Mouse (Mus musculus): ENCODE results near the gene Ebf3. TPM values are rescaled to one million over a fixed set of nuclear protein-coding genes. Genes with fewer than 3 reads are reported as not detected.

The Ebf3 gene
- total and polyA plus RNA-seq, 2 experiments from 2014 or later, result 7.1 to 90.4 TPM

DNA sequence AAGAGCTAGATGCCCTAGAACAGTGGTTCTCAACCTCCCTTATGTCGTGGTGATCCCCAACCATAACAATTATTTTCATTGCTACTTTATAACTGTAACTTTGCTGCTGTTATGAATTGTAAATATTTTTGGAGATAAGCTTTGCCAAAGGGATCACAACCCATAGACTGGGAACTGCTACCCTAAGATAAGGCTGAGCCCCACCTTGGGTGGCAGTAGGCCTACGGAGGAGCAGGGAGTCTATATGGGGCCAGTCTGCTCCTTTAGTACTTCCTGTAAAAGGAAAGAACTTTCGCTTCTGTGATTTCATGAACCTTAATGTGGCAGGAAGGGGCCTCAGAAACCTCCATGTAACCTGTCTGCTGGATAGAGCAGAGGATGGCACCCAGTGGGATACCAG is 90.4 kb downstream of the Ebf3 start:
- Histone ChIP-seq H3K4me1 (ENCODE audit: insufficient read depth, low read length) (peaks cover 7% of the 10 kb centered on the region; the same call in 1 of the 2 replicates), H3K36me3 (ENCODE audit: insufficient read depth, low read length) (no peaks in the 10 kb centered on the region), H3K9ac (replicated peaks; ENCODE audit: low read length, poor library complexity, severe bottlenecking) (no peak overlapping the region), H3K4me2 (ENCODE audit: low read depth, low read length, poor library complexity, severe bottlenecking) (no peak overlapping the region), H3K27me3 (ENCODE audit: insufficient read depth, low read length) (no peaks in the 10 kb centered on the region), H3K9me3 (ENCODE audit: low read length) (no peaks in the 10 kb centered on the region), H3K4me3 (ENCODE audit: low read depth, low read length) (no peak overlapping the region), H3K27ac (ENCODE audit: low read depth, low read length) (no peak overlapping the region)
- no peak for ATAC-seq (ENCODE audit: low FRiP score)
- no peak for DNase-seq (ENCODE audit: low spot score)
- WGBS, result 93% methylated on average over 3 of the region's 3 CpGs
- TF ChIP-seq CTCF (IDR thresholded peaks at IDR 0.05), result no peak

DNA sequence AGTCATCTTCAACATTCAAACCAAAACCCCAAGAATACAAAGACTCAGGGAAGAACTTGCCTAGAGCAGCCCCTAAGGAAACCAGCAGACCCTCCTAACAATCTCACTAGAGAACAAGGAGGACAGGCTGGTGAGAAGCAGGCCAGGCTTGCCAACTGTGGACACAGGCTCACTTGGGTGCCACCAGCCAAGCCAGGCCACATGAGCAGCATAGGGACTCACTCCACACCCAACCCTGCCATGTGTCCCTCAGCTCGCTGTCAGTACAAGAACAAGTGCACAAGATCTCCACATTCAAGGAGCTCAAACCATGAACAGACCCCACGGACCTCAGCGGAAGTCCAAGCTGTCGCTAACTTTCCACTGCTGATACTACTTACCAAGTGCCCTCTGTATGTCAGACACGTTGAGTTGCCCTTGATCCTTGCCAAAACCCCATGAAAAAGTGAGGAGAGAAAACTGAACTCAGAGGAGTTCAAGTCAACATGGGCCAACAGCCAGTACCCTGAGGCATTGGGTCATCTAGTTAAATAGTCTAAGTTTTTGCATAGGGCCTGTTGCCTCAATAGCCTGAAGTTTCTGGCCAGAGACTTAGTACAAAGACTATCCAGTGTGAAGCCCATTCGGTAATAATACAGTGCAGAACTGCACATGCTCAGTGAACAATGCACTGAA is 91.3 kb downstream of the Ebf3 start:
- H3K9ac ChIP-seq (replicated peaks; ENCODE audit: low read length, poor library complexity, severe bottlenecking), result no peak overlapping the region
- H3K27ac ChIP-seq (ENCODE audit: low read depth, low read length), result no peak overlapping the region
- no peak for ATAC-seq (ENCODE audit: low FRiP score)
- H3K9me3 ChIP-seq (ENCODE audit: low read length), result no peaks in the 10 kb centered on the region
- H3K4me2 ChIP-seq (ENCODE audit: low read depth, low read length, poor library complexity, severe bottlenecking), result no peak overlapping the region
- no peak for DNase-seq (ENCODE audit: low spot score)
- no peak for TF ChIP-seq CTCF (IDR thresholded peaks at IDR 0.05)
- no peaks in the 10 kb centered on the region for H3K4me1 ChIP-seq (ENCODE audit: insufficient read depth, low read length)
- WGBS, result 93% methylated on average over 6 of the region's 6 CpGs
- H3K27me3 ChIP-seq (ENCODE audit: insufficient read depth, low read length), result no peaks in the 10 kb centered on the region
- no peaks in the 10 kb centered on the region for H3K36me3 ChIP-seq (ENCODE audit: insufficient read depth, low read length)
- no peak overlapping the region for H3K4me3 ChIP-seq (ENCODE audit: low read depth, low read length)

DNA sequence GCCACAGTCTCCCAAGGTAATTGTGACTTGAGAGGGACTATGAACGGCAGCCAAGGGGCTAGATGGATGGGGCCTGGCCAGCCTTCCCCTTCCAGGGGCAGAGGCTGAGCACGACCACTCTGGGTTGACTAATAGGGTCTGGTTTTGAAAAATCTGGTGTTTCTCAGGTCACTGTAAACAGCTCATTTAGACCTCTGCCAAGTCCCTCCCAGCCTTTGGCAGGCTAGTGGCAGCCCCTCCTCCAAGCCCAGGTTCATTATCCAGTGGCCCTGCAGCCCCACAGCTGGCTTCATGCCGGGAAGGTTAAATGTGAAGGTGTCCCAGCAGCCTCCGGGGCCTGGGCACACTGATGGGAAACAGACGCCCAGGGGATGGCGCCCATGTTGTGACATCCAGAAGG is 92.6 kb downstream of the Ebf3 start:
- 42% methylated on average over 6 of the region's 6 CpGs for WGBS
- no peak for TF ChIP-seq CTCF (IDR thresholded peaks at IDR 0.05)
- Histone ChIP-seq H3K36me3 (ENCODE audit: insufficient read depth, low read length) (no peaks in the 10 kb centered on the region), H3K27me3 (ENCODE audit: insufficient read depth, low read length) (no peaks in the 10 kb centered on the region), H3K4me1 (ENCODE audit: insufficient read depth, low read length) (no peaks in the 10 kb centered on the region), H3K4me2 (ENCODE audit: low read depth, low read length, poor library complexity, severe bottlenecking) (no peak overlapping the region), H3K4me3 (ENCODE audit: low read depth, low read length) (no peak overlapping the region), H3K9me3 (ENCODE audit: low read length) (no peaks in the 10 kb centered on the region), H3K9ac (replicated peaks; ENCODE audit: low read length, poor library complexity, severe bottlenecking) (no peak overlapping the region), H3K27ac (ENCODE audit: low read depth, low read length) (no peak overlapping the region)
- ATAC-seq (ENCODE audit: low FRiP score), result peak; percentile 20; the same call in 1 of the 2 replicates
- DNase-seq (ENCODE audit: low spot score), result peak; percentile 80

DNA sequence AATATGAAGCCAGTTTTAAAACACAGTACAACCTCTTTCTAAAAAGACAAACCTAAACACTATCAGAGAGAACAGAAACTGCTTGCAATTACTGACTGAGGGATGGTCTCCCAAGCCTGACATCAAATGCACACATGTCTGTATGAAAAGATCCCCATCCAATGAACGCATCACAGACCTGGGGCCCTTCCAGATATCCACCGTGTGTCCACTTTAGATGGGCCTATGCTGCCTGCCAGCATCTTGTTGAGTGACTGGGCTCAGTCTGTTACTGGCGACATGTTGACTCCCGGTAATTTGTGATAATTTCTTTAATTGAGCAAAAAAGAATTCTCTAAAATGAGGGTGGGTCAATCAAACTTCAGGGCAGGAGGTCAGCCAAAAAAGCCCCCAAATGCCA is 93.8 kb downstream of the Ebf3 start:
- no peak overlapping the region for H3K4me2 ChIP-seq (ENCODE audit: low read depth, low read length, poor library complexity, severe bottlenecking)
- no peak overlapping the region for H3K27ac ChIP-seq (ENCODE audit: low read depth, low read length)
- DNase-seq (ENCODE audit: low spot score) (no peak), ATAC-seq (ENCODE audit: low FRiP score) (no peak)
- no peaks in the 10 kb centered on the region for H3K4me1 ChIP-seq (ENCODE audit: insufficient read depth, low read length)
- H3K9me3 ChIP-seq (ENCODE audit: low read length), result no peaks in the 10 kb centered on the region
- no peaks in the 10 kb centered on the region for H3K36me3 ChIP-seq (ENCODE audit: insufficient read depth, low read length)
- no peak for TF ChIP-seq CTCF (IDR thresholded peaks at IDR 0.05)
- WGBS, result 84% methylated on average over 4 of the region's 4 CpGs
- no peaks in the 10 kb centered on the region for H3K27me3 ChIP-seq (ENCODE audit: insufficient read depth, low read length)
- H3K4me3 ChIP-seq (ENCODE audit: low read depth, low read length), result no peak overlapping the region
- H3K9ac ChIP-seq (replicated peaks; ENCODE audit: low read length, poor library complexity, severe bottlenecking), result no peak overlapping the region

DNA sequence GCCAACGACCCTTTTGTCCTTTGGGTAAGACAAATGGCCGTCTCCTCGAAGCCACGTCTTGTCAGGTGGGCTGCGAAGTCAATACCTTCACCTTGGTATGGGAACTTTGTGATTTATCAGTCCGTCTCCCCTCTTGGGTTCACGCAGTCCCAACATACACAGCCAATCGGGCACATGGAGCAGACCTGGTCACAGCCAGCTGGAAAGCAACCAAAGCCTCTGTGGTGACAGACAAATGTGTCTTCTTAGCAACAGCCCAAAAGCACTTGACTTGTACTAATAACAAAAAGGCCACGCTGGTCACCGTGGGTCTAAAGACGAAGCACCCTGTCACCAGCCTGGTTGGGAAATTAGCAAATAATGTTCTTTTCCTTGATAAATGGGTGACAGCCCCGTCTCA is 95.5 kb downstream of the Ebf3 start:
- DNase-seq (ENCODE audit: low spot score) (no peak), ATAC-seq (ENCODE audit: low FRiP score) (no peak)
- Histone ChIP-seq H3K4me1 (ENCODE audit: insufficient read depth, low read length) (no peaks in the 10 kb centered on the region), H3K9ac (replicated peaks; ENCODE audit: low read length, poor library complexity, severe bottlenecking) (no peak overlapping the region), H3K4me2 (ENCODE audit: low read depth, low read length, poor library complexity, severe bottlenecking) (no peak overlapping the region), H3K9me3 (ENCODE audit: low read length) (no peaks in the 10 kb centered on the region), H3K36me3 (ENCODE audit: insufficient read depth, low read length) (no peaks in the 10 kb centered on the region), H3K27me3 (ENCODE audit: insufficient read depth, low read length) (no peaks in the 10 kb centered on the region), H3K4me3 (ENCODE audit: low read depth, low read length) (no peak overlapping the region), H3K27ac (ENCODE audit: low read depth, low read length) (no peak overlapping the region)
- no peak for TF ChIP-seq CTCF (IDR thresholded peaks at IDR 0.05)
- WGBS, result 92% methylated on average over 12 of the region's 12 CpGs

DNA sequence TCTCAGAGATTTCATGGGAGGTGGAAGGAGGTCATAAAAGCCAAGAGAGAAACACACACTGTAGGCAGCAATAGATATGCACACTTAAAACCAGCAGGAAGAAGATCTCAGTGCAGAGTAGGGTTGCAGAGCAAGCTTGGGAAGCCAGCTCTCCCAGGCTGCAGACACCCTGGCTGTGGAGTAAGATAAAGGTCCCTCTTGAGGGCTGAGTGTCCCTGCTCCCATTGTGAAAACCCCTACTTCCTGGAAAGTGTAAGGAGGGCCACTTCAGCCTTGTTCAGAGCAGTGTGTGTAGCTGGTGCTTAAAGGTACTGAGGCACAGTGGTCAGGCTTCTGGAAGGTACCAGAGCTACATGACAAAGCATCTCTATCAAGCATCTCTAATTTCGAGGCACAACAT is 100.8 kb downstream of the Ebf3 start:
- Histone ChIP-seq H3K27ac (ENCODE audit: low read depth, low read length) (no peak overlapping the region), H3K36me3 (ENCODE audit: insufficient read depth, low read length) (no peaks in the 10 kb centered on the region), H3K9me3 (ENCODE audit: low read length) (no peaks in the 10 kb centered on the region), H3K4me3 (ENCODE audit: low read depth, low read length) (no peak overlapping the region), H3K4me1 (ENCODE audit: insufficient read depth, low read length) (no peaks in the 10 kb centered on the region), H3K9ac (replicated peaks; ENCODE audit: low read length, poor library complexity, severe bottlenecking) (no peak overlapping the region), H3K27me3 (ENCODE audit: insufficient read depth, low read length) (no peaks in the 10 kb centered on the region), H3K4me2 (ENCODE audit: low read depth, low read length, poor library complexity, severe bottlenecking) (no peak overlapping the region)
- no peak for ATAC-seq (ENCODE audit: low FRiP score)
- WGBS, result 93% methylated on average over 1 of the region's 1 CpGs
- no peak for TF ChIP-seq CTCF (IDR thresholded peaks at IDR 0.05)
- no peak for DNase-seq (ENCODE audit: low spot score)
